Mouse (Mus musculus): ENCODE measurements around the gene Gpm6b.

- no peak for TF ChIP-seq CTCF (IDR thresholded peaks at IDR 0.05; ENCODE audit: borderline replicate concordance, control insufficient read depth, extremely low read depth, insufficient read depth, low read length, poor library complexity)
- TF ChIP-seq POLR2A (IDR thresholded peaks at IDR 0.05; ENCODE audit: control insufficient read depth, extremely low read depth, insufficient read depth, low read length, poor library complexity), result no peak
These were observed 120.2 kb downstream of the Gpm6b start for GRCm38 (mm10) chrX:166358955-166359354.

Measured in thymus, adult 2 months (tissue).